Mouse (Mus musculus): ENCODE data around the gene Terf2. TPM values are rescaled to one million over a fixed set of nuclear protein-coding genes. Genes with fewer than 3 reads are reported as not detected.

The Terf2 gene
- 55.2 TPM for polyA plus RNA-seq (2015; fragmentation: Illumina TruSeq; extraction: RNeasy Lipid Tissue Mini Kit (QIAGEN cat#74804); ENCODE audit: insufficient read depth, low replicate concordance)

DNA sequence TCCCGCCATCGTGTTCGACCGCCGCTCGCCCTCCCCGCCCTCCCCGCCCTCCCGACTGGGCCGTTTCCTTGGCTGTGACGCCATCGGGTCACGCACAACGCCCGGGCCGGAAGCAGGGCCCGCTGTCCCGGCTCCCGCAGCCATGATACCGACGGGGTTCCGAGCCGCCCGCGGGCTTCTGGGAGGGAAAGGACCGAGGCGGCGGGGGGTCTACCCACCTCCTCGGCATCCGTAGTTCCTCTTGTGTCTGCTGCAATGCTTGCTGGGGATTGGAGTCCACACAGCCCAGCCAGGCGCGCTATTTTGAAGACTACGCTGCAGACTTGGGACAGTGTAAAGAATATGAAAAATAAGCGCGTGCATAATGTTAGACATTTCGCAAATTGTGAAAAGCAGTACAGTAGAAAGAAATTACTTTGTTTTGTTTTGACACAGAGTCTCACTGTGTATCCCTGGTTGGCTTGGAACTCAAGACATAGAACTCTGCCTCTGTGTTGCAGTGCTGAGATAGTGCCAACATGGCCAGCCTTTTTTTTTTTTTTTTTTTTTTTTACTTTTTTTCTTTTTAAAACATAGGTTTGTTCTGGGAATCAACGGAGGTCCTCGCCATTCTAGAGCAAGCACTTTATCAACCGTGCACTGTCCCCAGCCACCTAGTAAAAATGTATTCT, at the start of gene Terf2:
Gene Terf2 (minus strand): TSS at position 182 of the 671 bp plus-strand sequence.

DNA sequence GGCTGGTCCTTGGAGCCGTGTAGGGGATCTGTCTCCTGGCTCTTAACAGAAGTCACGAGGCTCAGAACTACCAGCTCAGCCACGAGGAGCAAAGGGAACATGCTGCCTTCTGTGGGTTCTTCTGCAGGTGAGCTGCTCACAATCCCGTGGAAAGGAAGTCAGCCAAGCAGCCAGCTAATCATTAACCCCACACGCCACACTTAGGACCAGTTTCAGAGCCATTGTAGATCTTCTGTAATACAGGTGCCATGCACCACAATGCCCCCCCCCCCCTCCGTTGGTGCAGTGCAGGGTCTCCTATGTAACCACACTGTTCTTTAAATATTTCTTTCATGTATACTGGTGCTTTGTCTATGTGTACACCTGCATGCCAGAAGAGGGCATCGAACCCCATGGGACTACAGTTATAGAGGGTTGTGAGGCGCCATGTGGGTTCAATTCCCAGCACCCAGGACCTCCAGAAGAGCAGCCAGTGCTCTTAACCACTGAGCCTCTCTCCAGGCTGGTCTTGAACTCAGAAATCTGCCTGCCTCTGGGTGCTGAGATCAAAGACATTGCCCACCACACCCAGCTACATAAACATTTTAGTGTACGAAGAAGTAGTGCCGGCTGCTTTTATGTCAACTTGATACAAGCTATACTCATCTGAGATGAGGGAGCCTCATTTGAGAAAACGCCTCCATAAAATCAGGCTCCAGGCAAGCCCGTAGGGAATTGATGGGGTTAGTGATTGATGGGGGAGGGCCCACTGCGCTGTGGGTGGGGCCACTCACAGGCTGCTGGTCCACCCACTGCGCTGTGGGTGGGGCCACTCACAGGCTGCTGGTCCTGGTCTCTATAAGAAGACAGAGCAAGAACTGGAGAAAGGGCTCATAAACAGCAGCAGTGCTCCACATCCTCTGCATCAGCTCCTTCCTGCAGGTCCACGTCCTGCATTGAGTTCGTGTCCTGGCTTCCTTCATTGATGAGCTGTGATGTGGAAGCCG, 30.5 kb downstream of the Terf2 start, which contains the start of gene Tmed6:
Gene Tmed6 (minus strand): TSS at position 134 of the 986 bp plus-strand sequence.

DNA sequence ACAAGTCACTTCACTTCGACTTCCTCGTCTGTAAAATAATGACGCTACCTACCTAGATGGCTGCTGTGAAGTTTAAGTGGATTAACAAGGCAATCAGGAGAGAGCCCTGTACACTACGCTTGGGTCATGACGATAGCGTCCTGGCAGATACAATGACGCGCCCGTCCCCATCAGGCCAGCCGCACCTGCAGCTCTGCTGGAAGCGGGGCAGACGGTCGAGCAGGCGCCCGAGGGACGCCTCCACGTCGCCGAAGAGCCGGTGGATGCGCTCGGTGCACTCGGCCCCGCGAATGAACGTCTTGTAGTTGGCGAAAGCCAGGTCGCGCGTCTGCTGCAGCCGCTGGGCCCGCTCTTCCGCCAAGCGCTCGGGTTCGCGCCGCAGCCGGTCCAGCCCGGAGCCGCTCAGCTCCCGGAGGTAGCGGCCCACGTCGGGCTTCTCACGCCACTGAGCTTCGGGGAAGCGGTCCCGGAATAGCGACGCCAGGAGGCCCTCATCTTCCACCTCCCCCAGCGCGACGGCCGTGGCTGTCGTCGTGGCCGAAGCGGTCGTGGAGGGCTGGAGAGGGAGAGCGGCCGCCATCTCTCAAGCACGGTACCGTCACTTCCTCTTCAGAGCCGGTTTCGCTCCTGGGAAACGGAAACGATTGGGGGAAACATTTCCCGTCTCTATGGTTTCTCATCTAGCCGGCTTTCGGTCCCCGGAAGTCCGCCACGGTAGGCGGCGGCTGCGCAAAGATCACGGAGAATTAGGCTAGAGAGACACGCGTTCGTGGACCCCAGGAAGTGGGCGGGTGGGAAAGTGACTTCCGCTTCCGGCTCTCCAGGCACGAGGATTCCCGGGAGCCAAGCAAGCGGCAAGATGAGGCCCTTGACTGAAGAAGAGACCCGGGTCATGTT, 40.0 kb downstream of the Terf2 start, which contains the start of the genes Cog8 and Nip7:
Gene Cog8 (minus strand): TSS at position 614 of the 897 bp plus-strand sequence.
Gene Nip7 (plus strand): TSS at position 802 of the 897 bp plus-strand sequence.

DNA sequence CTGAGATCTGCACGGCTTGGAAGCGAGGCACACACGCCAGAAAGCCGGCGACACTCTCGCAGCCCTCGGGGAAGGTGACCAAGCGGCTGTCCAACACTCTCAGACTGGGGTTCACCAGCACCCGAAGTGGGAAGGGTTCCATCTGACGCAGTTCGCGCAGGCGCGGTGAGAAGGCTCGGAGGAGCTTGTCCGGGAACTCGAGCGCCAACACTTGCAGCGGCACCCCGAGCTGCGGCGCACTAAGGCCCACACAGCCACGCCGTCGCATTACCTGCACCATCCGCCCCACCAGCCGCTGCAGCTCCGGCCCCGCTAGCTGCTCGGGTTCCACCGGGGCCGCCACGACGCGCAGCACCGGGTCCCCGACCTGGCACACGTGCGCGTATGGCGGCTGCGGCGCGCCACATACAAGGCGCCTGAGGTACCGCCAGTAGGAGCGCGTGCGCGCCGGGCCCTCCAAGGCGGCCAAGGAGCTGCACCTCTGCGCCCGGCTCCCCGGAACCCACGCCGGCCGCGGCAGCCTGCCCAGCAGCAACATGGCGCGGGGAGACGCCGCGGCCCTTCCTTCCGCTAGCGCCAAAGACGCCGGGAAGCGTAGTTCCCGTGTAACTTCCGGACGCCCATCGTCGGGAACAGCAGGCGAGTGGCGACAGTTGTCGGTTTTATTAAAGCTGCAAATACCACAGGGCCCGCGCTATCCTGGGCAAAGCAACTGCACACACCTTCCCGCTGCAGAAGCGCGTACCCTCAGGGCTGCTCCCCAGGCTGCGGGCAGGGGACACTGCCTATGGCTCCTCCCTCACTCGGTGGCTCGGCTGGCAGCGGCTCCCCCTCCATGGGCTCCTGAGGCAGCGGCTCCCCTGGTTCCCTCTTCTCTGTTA, 48.0 kb downstream of the Terf2 start, which contains the start of gene Pdf:
Gene Pdf (minus strand): TSS at position 554 of the 881 bp plus-strand sequence.

DNA sequence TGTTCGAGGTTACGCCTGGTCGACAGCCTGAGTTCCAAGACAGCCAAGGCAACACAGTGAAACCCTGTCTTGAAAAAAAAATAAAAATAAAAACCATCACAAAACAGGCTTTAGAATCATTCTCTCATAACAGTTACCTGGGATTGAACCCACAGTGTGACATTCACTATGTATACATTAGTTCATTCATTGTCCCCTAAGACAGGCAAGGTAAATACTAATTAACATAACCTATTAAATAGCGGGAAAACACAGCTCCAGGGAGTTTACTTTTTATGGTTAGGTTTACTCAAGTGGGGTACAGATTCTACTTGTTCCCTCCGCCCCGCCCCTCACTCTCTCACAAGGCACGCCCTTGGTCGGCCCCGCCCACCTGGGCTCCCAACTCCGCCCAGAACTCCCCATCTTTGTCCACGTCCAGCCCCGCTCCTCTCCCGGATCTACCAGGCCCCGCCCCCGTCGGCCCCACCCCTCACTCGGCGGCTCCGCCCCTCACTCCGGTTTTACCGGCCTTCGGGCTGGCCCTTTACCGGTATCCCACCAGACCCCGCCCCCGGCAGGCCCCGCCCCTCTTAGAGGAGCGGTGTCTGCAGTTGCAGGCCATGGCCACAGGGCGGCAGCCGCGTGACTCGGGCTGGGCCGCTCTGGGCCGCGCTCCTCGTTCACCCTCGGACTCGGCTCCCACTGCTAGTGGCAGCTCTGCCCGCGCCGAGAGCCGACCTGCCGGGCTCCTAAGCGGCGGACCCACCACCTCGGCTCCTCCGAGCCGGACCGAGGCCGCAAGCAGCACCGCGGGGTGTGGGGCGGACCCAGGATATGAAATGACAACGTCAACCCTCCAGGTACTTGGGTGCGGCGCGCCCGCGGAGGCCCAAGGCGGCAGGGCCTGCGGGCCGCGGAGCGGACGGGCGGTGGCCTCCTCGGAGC, 65.4 kb downstream of the Terf2 start, which contains the start of gene Vps4a:
Gene Vps4a (plus strand): TSS at position 573 of the 927 bp plus-strand sequence.

Other genes starting within 250 kb of the Terf2 start
- 0.21 TPM for gene Has3, start 226.3 kb downstream of the Terf2 start, polyA plus RNA-seq (2015; fragmentation: Illumina TruSeq; extraction: RNeasy Lipid Tissue Mini Kit (QIAGEN cat#74804); ENCODE audit: insufficient read depth, low replicate concordance)
- gene Utp4, start 202.9 kb downstream of the Terf2 start, polyA plus RNA-seq (2015; fragmentation: Illumina TruSeq; extraction: RNeasy Lipid Tissue Mini Kit (QIAGEN cat#74804); ENCODE audit: insufficient read depth, low replicate concordance) = 39.9 TPM
- 18.5 TPM for gene Sntb2, start 160.8 kb downstream of the Terf2 start, polyA plus RNA-seq (2015; fragmentation: Illumina TruSeq; extraction: RNeasy Lipid Tissue Mini Kit (QIAGEN cat#74804); ENCODE audit: insufficient read depth, low replicate concordance)
- 56.9 TPM for gene Vps4a, start 65.3 kb downstream of the Terf2 start, polyA plus RNA-seq (2015; fragmentation: Illumina TruSeq; extraction: RNeasy Lipid Tissue Mini Kit (QIAGEN cat#74804); ENCODE audit: insufficient read depth, low replicate concordance)
- gene Pdf, start 47.9 kb downstream of the Terf2 start, polyA plus RNA-seq (2015; fragmentation: Illumina TruSeq; extraction: RNeasy Lipid Tissue Mini Kit (QIAGEN cat#74804); ENCODE audit: insufficient read depth, low replicate concordance) = 17.4 TPM
- gene Cog8, start 39.9 kb downstream of the Terf2 start, polyA plus RNA-seq (2015; fragmentation: Illumina TruSeq; extraction: RNeasy Lipid Tissue Mini Kit (QIAGEN cat#74804); ENCODE audit: insufficient read depth, low replicate concordance) = 33.0 TPM
- 46.5 TPM for gene Nip7, start 39.7 kb downstream of the Terf2 start, polyA plus RNA-seq (2015; fragmentation: Illumina TruSeq; extraction: RNeasy Lipid Tissue Mini Kit (QIAGEN cat#74804); ENCODE audit: insufficient read depth, low replicate concordance)
- gene Tmed6, start 30.9 kb downstream of the Terf2 start, polyA plus RNA-seq (2015; fragmentation: Illumina TruSeq; extraction: RNeasy Lipid Tissue Mini Kit (QIAGEN cat#74804); ENCODE audit: insufficient read depth, low replicate concordance) = 0.50 TPM
- gene Cyb5b, start 54.1 kb upstream of the Terf2 start, polyA plus RNA-seq (2015; fragmentation: Illumina TruSeq; extraction: RNeasy Lipid Tissue Mini Kit (QIAGEN cat#74804); ENCODE audit: insufficient read depth, low replicate concordance) = 62.0 TPM
- gene Nfat5, start 196.9 kb upstream of the Terf2 start, polyA plus RNA-seq (2015; fragmentation: Illumina TruSeq; extraction: RNeasy Lipid Tissue Mini Kit (QIAGEN cat#74804); ENCODE audit: insufficient read depth, low replicate concordance) = 106 TPM